Mouse (Mus musculus) embryonic fibroblast, embryonic 13.5 days (primary cell): ENCODE results near the gene Elmo3.

Experiments
- CTCF ChIP-seq: IDR thresholded peaks from 2 replicates; pipeline ENCODE4 v1.5.1; 2011; ENCODE audit warnings: mild to moderate bottlenecking, control low read depth, low read length, moderate library complexity, borderline replicate concordance; ENCODE audit not compliant: insufficient read depth
- POLR2A ChIP-seq: IDR thresholded peaks from 2 replicates; pipeline ENCODE4 v1.6.1; 2011; ENCODE audit warnings: low read depth, mild to moderate bottlenecking, control low read depth, low read length, moderate library complexity

- no peak for TF ChIP-seq CTCF
- TF ChIP-seq POLR2A, result no peak
Measured at GRCm38 (mm10) chr8:105353583-105354135, 48.3 kb downstream of the Elmo3 start.
